Mouse (Mus musculus): ENCODE results near the gene Lrch1.

DNA sequence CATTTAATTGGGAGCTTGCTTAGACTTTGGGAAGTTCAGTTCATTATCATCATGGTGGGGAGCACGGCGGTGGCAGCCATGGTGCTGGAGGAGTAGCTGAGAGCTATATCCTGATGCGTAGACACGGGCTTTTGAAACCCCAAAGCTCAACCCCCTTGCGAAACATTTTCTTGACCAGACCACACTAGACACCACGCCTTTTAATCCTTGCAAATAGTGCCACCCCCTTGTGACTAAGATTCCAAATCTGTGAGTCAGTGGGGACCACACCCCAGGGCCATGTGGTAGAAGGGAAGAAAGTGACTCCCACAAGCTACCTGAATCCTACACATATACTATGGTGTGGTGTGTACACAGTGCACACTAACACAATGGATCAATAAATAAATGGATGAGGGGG, 210.8 kb downstream of the Lrch1 start:
- TF ChIP-seq CHD2 (IDR thresholded peaks at IDR 0.05; ENCODE audit: low read depth, low read length): no peak
- TF ChIP-seq HCFC1 (IDR thresholded peaks at IDR 0.05; ENCODE audit: borderline replicate concordance, insufficient read depth, low read length): no peak

All from ES-E14 (cell line).